Mouse (Mus musculus): Measurements from ENCODE around the gene Ssbp4. TPM values are rescaled to one million over a fixed set of nuclear protein-coding genes. Genes with fewer than 3 reads are reported as not detected.
"Not testable (repeated sequence)": the region's sequence is repeated elsewhere in the genome, so short reads cannot be mapped to it uniquely, and the experiment has no call there.

The Ssbp4 gene
- polyA plus RNA-seq, 1 experiment = 29.6 TPM

DNA sequence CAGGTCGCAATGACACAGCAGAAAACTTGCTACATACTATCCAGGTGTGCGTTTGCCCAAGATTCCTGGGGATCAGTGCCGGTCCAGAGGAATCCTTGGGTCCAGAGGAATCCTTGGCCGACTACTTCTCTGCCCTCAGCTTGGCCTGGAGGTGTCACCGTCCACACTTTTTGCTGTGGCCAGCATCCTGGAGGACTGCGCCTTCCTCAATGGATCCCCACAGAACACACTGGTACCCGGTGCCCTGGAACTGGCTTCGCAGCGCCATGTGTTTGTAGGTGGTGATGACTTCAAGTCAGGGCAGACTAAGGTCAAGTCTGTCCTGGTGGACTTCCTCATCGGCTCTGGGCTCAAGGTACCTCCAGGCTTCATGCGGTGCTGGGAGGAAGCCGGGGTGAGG lies 12.9 kb downstream of the Ssbp4 start:
- Histone ChIP-seq H3K4me1 (ENCODE audit: control insufficient read depth, insufficient read depth, insufficient read length, low read length) (peaks cover 10% of the 10 kb centered on the region), H3K4me3 (ENCODE audit: insufficient read depth, low read depth, low read length) (no peak overlapping the region), H3K27ac (replicated peaks; ENCODE audit: low read depth, low read length) (no peak overlapping the region)

GRCm38 (mm10) chr8:70594621-70595564 lies 13.8 kb downstream of the Ssbp4 start:
- no peak overlapping the region for H3K27ac ChIP-seq (replicated peaks; ENCODE audit: low read depth, low read length)

DNA sequence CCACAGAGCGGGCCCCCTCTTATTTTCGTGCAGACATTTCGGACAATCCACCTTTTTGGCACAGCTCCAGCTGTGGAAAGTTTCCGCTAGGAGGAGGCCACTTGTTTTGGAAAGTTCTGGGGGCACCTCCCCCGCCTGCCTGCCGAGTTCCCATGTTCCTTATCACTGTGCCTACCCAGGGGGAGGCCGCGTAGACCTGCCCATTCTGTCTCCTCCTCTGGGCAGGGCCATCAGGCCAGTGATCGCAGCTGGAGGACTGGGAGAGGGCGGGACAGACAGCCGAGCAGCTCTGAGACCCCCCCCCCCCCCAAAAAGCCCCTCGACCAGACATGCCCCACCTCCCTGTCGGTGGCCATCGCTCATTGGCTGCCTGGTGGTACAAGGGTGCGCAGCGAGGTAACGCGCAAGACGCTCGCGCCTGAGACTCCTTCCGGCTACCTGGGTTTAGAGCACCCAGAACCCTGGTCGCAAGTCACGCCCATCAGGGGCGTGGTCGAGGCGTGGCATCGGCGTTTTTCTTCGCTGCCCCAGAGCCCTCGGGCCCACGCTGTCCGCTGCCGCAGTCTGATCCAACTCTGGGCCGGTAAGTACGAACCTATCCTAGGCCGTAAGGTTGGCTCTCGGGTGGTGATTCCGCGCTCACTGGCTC lies 14.6 kb downstream of the Ssbp4 start, which contains the start of gene Isyna1:
Gene Isyna1, plus strand, starts transcription at position 413 of the 649 bp plus-strand sequence.
- Histone ChIP-seq H3K4me3 (ENCODE audit: insufficient read depth, low read depth, low read length) (peak within 1 kb of the TSS; percentile 67), H3K4me1 (ENCODE audit: control insufficient read depth, insufficient read depth, insufficient read length, low read length) (peaks cover 7% of the 10 kb centered on the region; the same call in 1 of the 2 replicates), H3K27ac (replicated peaks; ENCODE audit: low read depth, low read length) (no peak within 1 kb of the TSS)

More at GRCm38 (mm10) chr8:70594621-70595564, 13.8 kb downstream of the Ssbp4 start:
- peaks cover 7% of the 10 kb centered on the region; the same call in 1 of the 2 replicates for H3K4me1 ChIP-seq (ENCODE audit: control insufficient read depth, insufficient read depth, insufficient read length, low read length)
- H3K4me3 ChIP-seq (ENCODE audit: insufficient read depth, low read depth, low read length) = peak overlapping the region; percentile 67

DNA sequence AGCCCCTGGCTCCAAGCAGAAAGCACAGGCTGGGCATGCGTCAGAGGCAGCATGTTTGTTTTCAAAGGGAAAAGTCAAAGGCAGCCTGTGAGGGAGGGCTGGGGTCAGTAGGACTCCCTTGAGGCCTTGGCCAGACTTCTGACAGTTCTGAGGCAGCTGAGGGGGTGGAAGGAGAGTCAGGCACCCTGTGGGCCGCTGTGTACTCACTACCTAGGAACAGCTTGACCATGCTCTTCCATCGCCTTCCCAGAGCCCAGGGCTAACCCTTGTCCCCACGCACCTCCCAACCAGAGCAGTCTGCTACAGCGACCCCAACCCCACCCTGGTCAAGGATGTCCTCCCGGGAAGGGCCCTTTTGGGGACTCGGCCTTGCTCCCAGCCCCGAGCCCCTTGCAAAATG lies 15.5 kb downstream of the Ssbp4 start:
- Histone ChIP-seq H3K4me3 (ENCODE audit: insufficient read depth, low read depth, low read length) (0 out of 2 replicates have a peak overlapping the region, but pooled peaks have one; percentile 27), H3K27ac (replicated peaks; ENCODE audit: low read depth, low read length) (no peak overlapping the region), H3K4me1 (ENCODE audit: control insufficient read depth, insufficient read depth, insufficient read length, low read length) (peaks cover 7% of the 10 kb centered on the region; the same call in 1 of the 2 replicates)

- no peak overlapping the region for H3K4me3 ChIP-seq (ENCODE audit: insufficient read depth, low read depth, low read length)
- no peak overlapping the region for H3K27ac ChIP-seq (replicated peaks; ENCODE audit: low read depth, low read length)
- H3K4me1 ChIP-seq (ENCODE audit: control insufficient read depth, insufficient read depth, insufficient read length, low read length) = peaks cover 7% of the 10 kb centered on the region; the same call in 1 of the 2 replicates
Observed at GRCm38 (mm10) chr8:70591569-70591968, 17.1 kb downstream of the Ssbp4 start.

DNA sequence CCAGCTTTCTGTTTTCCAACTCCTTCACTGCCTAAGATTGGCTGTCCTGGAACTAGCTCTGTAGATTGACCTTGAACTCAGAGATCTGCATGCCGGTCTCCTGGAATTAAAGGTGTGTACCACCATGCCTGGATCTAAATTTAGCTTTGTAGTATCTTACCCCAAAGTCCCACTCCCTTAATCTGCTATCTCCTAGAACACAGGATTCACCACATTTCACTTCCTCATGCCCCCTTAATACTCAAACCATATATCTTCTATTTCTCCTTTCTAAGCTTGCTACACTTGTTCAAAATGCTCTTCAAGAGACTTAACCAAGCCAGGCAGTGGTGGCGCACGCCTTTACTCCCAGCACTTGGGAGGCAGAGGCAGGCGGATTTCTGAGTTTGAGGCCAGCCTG lies 20.7 kb downstream of the Ssbp4 start:
- H3K27ac ChIP-seq (replicated peaks; ENCODE audit: low read depth, low read length); H3K4me1 ChIP-seq (ENCODE audit: control insufficient read depth, insufficient read depth, insufficient read length, low read length); H3K4me3 ChIP-seq (ENCODE audit: insufficient read depth, low read depth, low read length): not testable (repeated sequence)

- no peak overlapping the region for H3K27ac ChIP-seq (replicated peaks; ENCODE audit: low read depth, low read length)
- no peak overlapping the region for H3K4me3 ChIP-seq (ENCODE audit: insufficient read depth, low read depth, low read length)
- H3K4me1 ChIP-seq (ENCODE audit: control insufficient read depth, insufficient read depth, insufficient read length, low read length) = no peaks in the 10 kb centered on the region; the same call in 1 of the 2 replicates
Observed at GRCm38 (mm10) chr8:70585258-70585652, 23.4 kb downstream of the Ssbp4 start.

- Histone ChIP-seq H3K4me1 (ENCODE audit: control insufficient read depth, insufficient read depth, insufficient read length, low read length) (no peaks in the 10 kb centered on the region; the same call in 1 of the 2 replicates), H3K27ac (replicated peaks; ENCODE audit: low read depth, low read length) (no peak overlapping the region), H3K4me3 (ENCODE audit: insufficient read depth, low read depth, low read length) (no peak overlapping the region)
Observed at GRCm38 (mm10) chr8:70584606-70585257, 23.9 kb downstream of the Ssbp4 start.

- H3K4me1 ChIP-seq (ENCODE audit: control insufficient read depth, insufficient read depth, insufficient read length, low read length) = no peaks in the 10 kb centered on the region; the same call in 1 of the 2 replicates
- H3K4me3 ChIP-seq (ENCODE audit: insufficient read depth, low read depth, low read length) = no peak overlapping the region
- H3K27ac ChIP-seq (replicated peaks; ENCODE audit: low read depth, low read length) = no peak overlapping the region
Observed at GRCm38 (mm10) chr8:70583476-70584387, 24.9 kb downstream of the Ssbp4 start.

- peaks cover 16% of the 10 kb centered on the region for H3K4me1 ChIP-seq (ENCODE audit: control insufficient read depth, insufficient read depth, insufficient read length, low read length)
- no peak overlapping the region for H3K27ac ChIP-seq (replicated peaks; ENCODE audit: low read depth, low read length)
Observed at GRCm38 (mm10) chr8:70577207-70577606, 31.5 kb downstream of the Ssbp4 start.

GRCm38 (mm10) chr8:70574915-70575314 lies 33.8 kb downstream of the Ssbp4 start:
- Histone ChIP-seq H3K4me1 (ENCODE audit: control insufficient read depth, insufficient read depth, insufficient read length, low read length) (peaks cover 31% of the 10 kb centered on the region), H3K27ac (replicated peaks; ENCODE audit: low read depth, low read length) (peak overlapping the region; percentile 53), H3K4me3 (ENCODE audit: insufficient read depth, low read depth, low read length) (no peak overlapping the region)

More at GRCm38 (mm10) chr8:70577207-70577606, 31.5 kb downstream of the Ssbp4 start:
- no peak overlapping the region for H3K4me3 ChIP-seq (ENCODE audit: insufficient read depth, low read depth, low read length)

- H3K4me1 ChIP-seq (ENCODE audit: control insufficient read depth, insufficient read depth, insufficient read length, low read length) = peaks cover 35% of the 10 kb centered on the region
- 0 out of 2 replicates have a peak overlapping the region, but pooled peaks have one; percentile 35 for H3K27ac ChIP-seq (replicated peaks; ENCODE audit: low read depth, low read length)
- no peak overlapping the region for H3K4me3 ChIP-seq (ENCODE audit: insufficient read depth, low read depth, low read length)
Observed at GRCm38 (mm10) chr8:70574302-70574701, 34.4 kb downstream of the Ssbp4 start.

GRCm38 (mm10) chr8:70570990-70571389 lies 37.7 kb downstream of the Ssbp4 start:
- H3K4me1 ChIP-seq (ENCODE audit: control insufficient read depth, insufficient read depth, insufficient read length, low read length) = peaks cover 35% of the 10 kb centered on the region
- H3K4me3 ChIP-seq (ENCODE audit: insufficient read depth, low read depth, low read length) = no peak overlapping the region
- no peak overlapping the region for H3K27ac ChIP-seq (replicated peaks; ENCODE audit: low read depth, low read length)

DNA sequence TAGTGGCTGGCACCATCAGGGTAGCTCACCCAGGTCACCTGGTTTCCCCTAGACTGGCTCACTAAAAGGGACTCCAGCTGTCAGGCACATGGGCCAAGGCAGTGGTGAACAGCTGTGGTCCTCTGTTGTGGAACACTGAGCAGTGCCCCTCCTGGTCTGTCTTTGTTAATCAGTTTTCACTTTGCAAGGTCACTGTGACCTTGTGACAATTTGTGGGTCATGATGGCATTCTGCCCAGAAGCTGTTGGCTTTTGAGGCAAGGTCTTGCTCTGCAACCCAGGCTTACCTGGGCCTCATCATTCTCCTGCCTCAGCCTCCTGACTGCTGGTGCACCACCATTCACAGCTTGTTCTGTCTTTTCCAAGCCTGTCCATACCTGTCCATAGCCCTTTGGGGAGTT lies 38.3 kb downstream of the Ssbp4 start:
- no peak overlapping the region for H3K27ac ChIP-seq (replicated peaks; ENCODE audit: low read depth, low read length)
- peaks cover 37% of the 10 kb centered on the region for H3K4me1 ChIP-seq (ENCODE audit: control insufficient read depth, insufficient read depth, insufficient read length, low read length)
- no peak overlapping the region for H3K4me3 ChIP-seq (ENCODE audit: insufficient read depth, low read depth, low read length)
